Mouse (Mus musculus): Measurements from ENCODE around the gene Parp16. TPM values are rescaled to one million over a fixed set of nuclear protein-coding genes. Genes with fewer than 3 reads are reported as not detected.

Gene Parp16
- total and polyA plus RNA-seq, 3 experiments: 0.44 to 1.7 (median 0.81) TPM

- Histone ChIP-seq H3K9ac (ENCODE audit: insufficient read depth, low read depth) (no peak overlapping the region), H3K36me3 (replicated peaks in 1 of 2; ENCODE audit: control insufficient read depth in 1 of 2, insufficient read depth in 1 of 2, low read length in 1 of 2) (peaks cover 2% of the 10 kb centered on the region in 2 experiments), H3K4me3 (replicated peaks in 1 of 3; ENCODE audit: low read depth in 2 of 3, low read length in 2 of 3, poor library complexity in 1 of 3) (no peak overlapping the region), H3K79me2 (replicated peaks; ENCODE audit: control insufficient read depth, extremely low read depth, insufficient read depth, poor library complexity, severe bottlenecking) (no peaks in the 10 kb centered on the region), H3K4me2 (ENCODE audit: insufficient read depth, low read depth, poor library complexity, severe bottlenecking) (no peak overlapping the region), H3K4me1 (ENCODE audit: control insufficient read depth in 1 of 2, insufficient read depth in 2 of 2) (peaks cover 6 to 13% of the 10 kb centered on the region in 2 experiments), H3K27me3 (replicated peaks) (no peaks in the 10 kb centered on the region), H3K9me3 (replicated peaks; ENCODE audit: low read length) (no peaks in the 10 kb centered on the region), H3K27ac (ENCODE audit: insufficient read depth, low read depth) (no peak overlapping the region)
- TF ChIP-seq CHD1 (IDR thresholded peaks at IDR 0.05; ENCODE audit: low read depth, low read length) (no peak), RAD21 (IDR thresholded peaks at IDR 0.05; ENCODE audit: low read depth, low read length) (no peak), NRF1 (IDR thresholded peaks at IDR 0.05; ENCODE audit: low read depth, low read length) (no peak), UBTF (IDR thresholded peaks at IDR 0.05; ENCODE audit: low read depth, low read length) (no peak), RCOR1 (conservative IDR thresholded peaks at IDR 0.05; ENCODE audit: low read depth, low read length) (no peak), NELFE (IDR thresholded peaks at IDR 0.05; ENCODE audit: low read depth, low read length) (no peak), ZNF384 (IDR thresholded peaks at IDR 0.05; ENCODE audit: low read depth, low read length) (no peak), MAX (IDR thresholded peaks at IDR 0.05; ENCODE audit: low read length) (no peak), POLR2AphosphoS2 (IDR thresholded peaks at IDR 0.05; ENCODE audit: low read depth, low read length) (no peak), CHD2 (IDR thresholded peaks at IDR 0.05; ENCODE audit: low read length) (no peak), USF2 (conservative IDR thresholded peaks at IDR 0.05; ENCODE audit: low read depth, low read length) (no peak), ZC3H11A (IDR thresholded peaks at IDR 0.05; ENCODE audit: low read depth, low read length) (no peak), MXI1 (IDR thresholded peaks at IDR 0.05; ENCODE audit: low read depth, low read length) (no peak)
- in situ Hi-C loops (cut with MboI; ENCODE audit: low pct_ligation_motif_present, low pct_unique_long_range_greater_than_20kb, low sequenced_read_pairs): no loop called here
- DNase-seq (ENCODE audit: extremely low read depth): no peak
- dilution Hi-C loops (cut with MboI; ENCODE audit: extremely low pct_ligation_motif_present, extremely low pct_unique_long_range_greater_than_20kb, low sequenced_read_pairs): no loop called here
These were observed 40.4 kb downstream of the Parp16 start for GRCm38 (mm10) chr9:65235601-65236000.

GRCm38 (mm10) chr9:65237616-65238015 lies 42.5 kb downstream of the Parp16 start:
- TF ChIP-seq MEF2A (IDR thresholded peaks at IDR 0.05; ENCODE audit: borderline replicate concordance, low read depth, low read length): no peak
- TF ChIP-seq SIN3A (IDR thresholded peaks at IDR 0.05; ENCODE audit: low read length): no peak
- no peak for TF ChIP-seq USF2 (conservative IDR thresholded peaks at IDR 0.05; ENCODE audit: low read depth, low read length)
- H3K79me2 ChIP-seq (replicated peaks; ENCODE audit: control insufficient read depth, extremely low read depth, insufficient read depth, poor library complexity, severe bottlenecking): no peaks in the 10 kb centered on the region
- H3K4me2 ChIP-seq (ENCODE audit: insufficient read depth, low read depth, poor library complexity, severe bottlenecking): no peak overlapping the region
- DNase-seq (ENCODE audit: extremely low read depth): no peak
- no peak overlapping the region for H3K9ac ChIP-seq (ENCODE audit: insufficient read depth, low read depth)
- no peaks in the 10 kb centered on the region for H3K9me3 ChIP-seq (replicated peaks; ENCODE audit: low read length)
- dilution Hi-C loops (cut with MboI; ENCODE audit: extremely low pct_ligation_motif_present, extremely low pct_unique_long_range_greater_than_20kb, low sequenced_read_pairs): no loop called here
- peaks cover 2% of the 10 kb centered on the region in 2 experiments for H3K36me3 ChIP-seq (replicated peaks in 1 of 2; ENCODE audit: control insufficient read depth in 1 of 2, insufficient read depth in 1 of 2, low read length in 1 of 2)
- H3K27me3 ChIP-seq (replicated peaks): no peaks in the 10 kb centered on the region
- no peak overlapping the region for H3K4me3 ChIP-seq (replicated peaks in 1 of 3; ENCODE audit: low read depth in 2 of 3, low read length in 2 of 3, poor library complexity in 1 of 3)
- in situ Hi-C loops (cut with MboI; ENCODE audit: low pct_ligation_motif_present, low pct_unique_long_range_greater_than_20kb, low sequenced_read_pairs): no loop called here
- H3K27ac ChIP-seq (ENCODE audit: insufficient read depth, low read depth): no peak overlapping the region
- H3K4me1 ChIP-seq (ENCODE audit: control insufficient read depth in 1 of 2, insufficient read depth in 2 of 2): peaks cover 2 to 8% of the 10 kb centered on the region in 2 experiments; a peak in 3 of 4 replicates
